Mouse (Mus musculus): ENCODE data around the gene Slc16a10.

DNA sequence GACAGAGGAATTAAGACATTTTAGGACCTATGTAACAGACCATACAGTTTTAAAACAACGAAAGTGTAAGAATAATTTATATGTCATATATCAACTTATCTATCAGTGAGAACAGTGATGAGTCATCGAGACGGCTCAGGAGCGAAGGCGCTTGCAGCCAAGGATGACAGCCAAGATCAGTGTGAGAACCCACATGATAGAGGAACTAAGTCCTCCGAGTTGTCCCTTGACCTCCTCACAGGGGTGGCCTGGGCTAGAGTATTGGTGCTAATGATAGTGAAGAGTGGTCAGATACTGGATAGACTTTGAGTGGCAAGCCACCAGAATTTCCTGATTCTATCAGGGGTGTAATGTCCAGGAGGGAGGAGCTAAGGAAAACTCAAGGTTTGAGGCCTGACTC, 68.5 kb downstream of the Slc16a10 start:
- no peak for TF ChIP-seq CTCF (IDR thresholded peaks at IDR 0.05)
- no peak for TF ChIP-seq EP300 (IDR thresholded peaks at IDR 0.05)
